Mouse (Mus musculus) MEL (cell line): Measurements from ENCODE around the gene Casc4.

Source experiments
- CTCF ChIP-seq, 3 experiments: IDR thresholded peaks in 2 of 3; conservative IDR thresholded peaks in 1 of 3; 2 replicates each; pipeline ENCODE4 v1.5.1; 2011 to 2012; ENCODE audit warnings: low read length in 3 of 3, low read depth in 2 of 3, mild to moderate bottlenecking in 2 of 3, improper control_type of control experiment in 1 of 3, inconsistent platforms in 1 of 3, mixed read lengths in 1 of 3, moderate library complexity in 1 of 3; ENCODE audit not compliant: control insufficient read depth in 1 of 3, insufficient read depth in 1 of 3, poor library complexity in 1 of 3, severe bottlenecking in 1 of 3
- MAX ChIP-seq: IDR thresholded peaks from 2 replicates; pipeline ENCODE4 v1.6.1; 2011; ENCODE audit warnings: low read length, improper control_type of control experiment
- POLR2A ChIP-seq, 2 experiments: IDR thresholded peaks; 2 replicates each; pipeline ENCODE4 v1.6.1; 2011 to 2012; ENCODE audit warnings: low read length in 2 of 2, mild to moderate bottlenecking in 2 of 2, control low read depth in 1 of 2, improper control_type of control experiment in 1 of 2, low read depth in 1 of 2, moderate library complexity in 1 of 2; ENCODE audit not compliant: control insufficient read depth in 1 of 2, insufficient read depth in 1 of 2, poor library complexity in 1 of 2
- POLR2AphosphoS2 ChIP-seq: IDR thresholded peaks from 2 replicates; pipeline ENCODE4 v1.6.1; 2011; ENCODE audit warnings: low read length, improper control_type of control experiment
- TAL1 ChIP-seq: IDR thresholded peaks from 2 replicates; pipeline ENCODE4 v1.6.1; 2012; ENCODE audit warnings: mild to moderate bottlenecking, inconsistent platforms, low read length, moderate library complexity, mixed read lengths
- TCF12 ChIP-seq: IDR thresholded peaks from 2 replicates; pipeline ENCODE4 v1.6.1; 2014; ENCODE audit warnings: low read depth, mild to moderate bottlenecking, inconsistent platforms, low read length, improper control_type of control experiment, moderate library complexity
- UBTF ChIP-seq: IDR thresholded peaks from 2 replicates; pipeline ENCODE4 v1.6.1; 2012; ENCODE audit warnings: low read depth, mild to moderate bottlenecking, inconsistent platforms, low read length, improper control_type of control experiment, moderate library complexity, borderline replicate concordance; ENCODE audit not compliant: insufficient read depth
- USF2 ChIP-seq, 2 experiments: IDR thresholded peaks; 2 replicates each; pipeline ENCODE4 v1.6.1; 2011 to 2012; ENCODE audit warnings: improper control_type of control experiment in 2 of 2, low read length in 2 of 2, borderline replicate concordance in 1 of 2, inconsistent platforms in 1 of 2, low read depth in 1 of 2, mild to moderate bottlenecking in 1 of 2; ENCODE audit not compliant: insufficient read depth in 1 of 2
- ZC3H11A ChIP-seq: IDR thresholded peaks from 2 replicates; pipeline ENCODE4 v1.6.1; 2012; ENCODE audit warnings: low read depth, mild to moderate bottlenecking, inconsistent platforms, low read length, improper control_type of control experiment

- TF ChIP-seq POLR2A (IDR thresholded peaks at IDR 0.05; ENCODE audit: control insufficient read depth in 1 of 2, insufficient read depth in 1 of 2, low read depth in 1 of 2, low read length in 2 of 2, poor library complexity in 1 of 2) = no peak
- no peak for TF ChIP-seq TAL1
- no peak for TF ChIP-seq UBTF
- TF ChIP-seq CTCF (IDR thresholded peaks at IDR 0.05 in 2 of 3, conservative IDR thresholded peaks at IDR 0.05 in 1 of 3; ENCODE audit: control insufficient read depth in 1 of 3, insufficient read depth in 1 of 3, low read depth in 2 of 3, low read length in 3 of 3, poor library complexity in 1 of 3, severe bottlenecking in 1 of 3) = peak; percentile 65 to 80 (median 73)
- TF ChIP-seq TCF12 = no peak
- TF ChIP-seq ZC3H11A = peak; percentile 52; the same call in 1 of the 2 replicates
- TF ChIP-seq MAX = no peak
- TF ChIP-seq USF2 (IDR thresholded peaks at IDR 0.05; ENCODE audit: borderline replicate concordance in 1 of 2, insufficient read depth in 1 of 2, low read depth in 1 of 2, low read length in 2 of 2) = no peak
- no peak for TF ChIP-seq POLR2AphosphoS2
These were observed 34.3 kb upstream of the Casc4 start for GRCm38 (mm10) chr2:121832484-121832894.
